Mouse (Mus musculus): ENCODE measurements around the gene Orc4.
"Not testable (repeated sequence)": the region's sequence is repeated elsewhere in the genome, so short reads cannot be mapped to it uniquely, and the experiment has no call there.

Orc4 gene

GRCm38 (mm10) chr2:48950252-48950315 is at the start of gene Orc4:
Gene Orc4, minus strand, starts transcription at chr2:48950277.
- no peak for DNase-seq

- no peak for DNase-seq
Measured at GRCm38 (mm10) chr2:48990322-48990721, 40.2 kb upstream of the Orc4 start.

- no peak for DNase-seq
Measured at GRCm38 (mm10) chr2:48978920-48979319, 28.8 kb upstream of the Orc4 start.

GRCm38 (mm10) chr2:48956591-48956990 is 6.5 kb upstream of the Orc4 start:
- no peak for DNase-seq

GRCm38 (mm10) chr2:48950316-48950880 is 321 bp upstream of the Orc4 start:
- DNase-seq = peak; percentile 7

GRCm38 (mm10) chr2:48949743-48950251 is 280 bp downstream of the Orc4 start:
- DNase-seq = peak; percentile 26

GRCm38 (mm10) chr2:48948841-48949584 is 1.1 kb downstream of the Orc4 start, which contains the start of gene Mbd5:
Gene Mbd5, plus strand, starts transcription at chr2:48949508.
- peak; percentile 99 for DNase-seq

GRCm38 (mm10) chr2:48947761-48948160 is 2.3 kb downstream of the Orc4 start:
- no peak for DNase-seq

GRCm38 (mm10) chr2:48935058-48935457 is 15.0 kb downstream of the Orc4 start:
- no peak for DNase-seq

GRCm38 (mm10) chr2:48915832-48916231 is 34.2 kb downstream of the Orc4 start:
- no peak for DNase-seq

GRCm38 (mm10) chr2:48914185-48914584 is 35.9 kb downstream of the Orc4 start:
- peak; percentile 5 for DNase-seq

GRCm38 (mm10) chr2:48908866-48909265 is 41.2 kb downstream of the Orc4 start:
- DNase-seq = peak; percentile 28

- DNase-seq = no peak
Measured at GRCm38 (mm10) chr2:48895186-48895585, 54.9 kb downstream of the Orc4 start.

GRCm38 (mm10) chr2:48885945-48886344 is 64.1 kb downstream of the Orc4 start:
- peak; percentile 90 for DNase-seq

GRCm38 (mm10) chr2:48868199-48868913 is 81.7 kb downstream of the Orc4 start:
- no peak for DNase-seq

- not testable (repeated sequence) for DNase-seq
Measured at GRCm38 (mm10) chr2:48865596-48865995, 84.5 kb downstream of the Orc4 start.
